Mouse (Mus musculus): ENCODE results near the gene Eps15l1.

Gene Eps15l1

DNA sequence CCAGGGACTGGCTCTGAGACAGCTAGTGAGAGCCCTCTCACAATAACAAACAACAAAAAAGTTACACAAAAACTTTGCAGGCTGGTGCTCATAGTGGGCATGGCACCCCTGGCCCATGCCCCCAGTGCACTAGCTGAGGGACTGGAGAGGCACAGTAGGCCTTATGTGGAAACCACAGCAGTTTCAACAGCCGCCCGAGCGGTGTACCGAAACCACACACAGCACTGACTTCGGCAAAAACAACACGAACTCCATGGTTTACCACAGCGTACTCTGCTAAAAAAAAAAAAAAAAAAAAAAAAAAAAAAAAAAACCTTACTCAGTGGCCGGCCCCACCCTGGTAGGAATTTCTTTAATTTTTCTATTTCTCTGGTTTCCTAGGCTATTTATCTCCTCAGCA, 70.5 kb downstream of the Eps15l1 start:
- DNase-seq (ENCODE audit: low spot score), result no peak

DNA sequence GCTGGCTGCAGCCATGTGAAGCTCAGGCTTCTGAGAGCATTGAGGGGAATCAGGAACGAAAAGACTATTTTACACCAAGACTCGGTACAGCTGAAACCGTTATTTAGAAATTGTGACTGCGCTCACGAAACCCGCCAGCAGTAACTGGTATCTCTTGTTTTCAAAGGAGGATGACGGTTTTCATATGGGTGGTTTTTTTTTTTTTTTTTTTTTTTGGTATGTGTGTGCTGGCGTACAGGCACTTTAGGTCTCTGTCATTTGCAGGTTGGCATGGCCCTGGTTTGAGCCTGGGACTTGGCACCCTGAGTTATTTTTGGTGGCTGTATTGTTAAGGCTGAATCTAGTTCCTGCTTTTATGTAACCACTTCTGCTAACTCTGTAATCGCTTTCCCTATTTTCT, 71.4 kb downstream of the Eps15l1 start:
- DNase-seq (ENCODE audit: low spot score), result no peak

DNA sequence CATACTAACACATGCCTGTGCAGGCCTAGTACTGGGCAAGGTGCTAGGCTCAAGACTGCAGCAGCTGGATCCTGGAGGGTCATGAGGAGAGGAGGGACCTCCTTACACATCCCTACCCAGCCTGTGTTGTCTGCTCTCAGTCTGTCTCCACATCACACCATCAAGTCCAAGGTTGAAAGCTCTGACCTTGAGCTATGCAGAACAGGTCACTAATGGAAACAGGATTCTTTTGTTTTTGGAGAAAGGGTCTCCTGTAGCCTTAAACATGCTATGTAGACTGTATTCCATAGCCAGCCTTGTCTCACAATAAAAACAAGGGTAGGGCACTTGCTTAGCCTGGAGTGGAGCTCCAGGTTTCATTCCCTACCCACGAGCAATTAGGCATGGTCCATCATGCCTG, 72.3 kb downstream of the Eps15l1 start:
- DNase-seq (ENCODE audit: low spot score), result no peak

DNA sequence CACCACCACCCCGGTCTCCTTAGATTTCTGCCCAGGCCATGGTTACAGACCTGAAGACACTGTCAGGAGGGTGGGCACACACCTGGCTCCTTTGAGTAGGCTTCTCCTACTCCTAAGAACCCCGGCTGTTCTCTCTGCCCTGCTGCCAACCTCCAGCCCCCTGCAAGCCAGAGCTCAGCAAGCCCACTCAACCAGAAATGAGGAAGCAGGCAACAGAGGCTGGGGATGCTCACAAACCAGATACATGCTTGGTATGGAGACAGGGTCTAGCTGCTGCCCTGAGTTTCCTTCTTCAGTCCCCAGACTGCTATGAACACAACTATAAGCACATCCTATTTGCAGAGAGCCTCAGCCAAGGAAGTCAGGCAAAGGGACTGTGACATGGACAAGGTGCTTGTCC, 73.1 kb downstream of the Eps15l1 start:
- no peak for DNase-seq (ENCODE audit: low spot score)

DNA sequence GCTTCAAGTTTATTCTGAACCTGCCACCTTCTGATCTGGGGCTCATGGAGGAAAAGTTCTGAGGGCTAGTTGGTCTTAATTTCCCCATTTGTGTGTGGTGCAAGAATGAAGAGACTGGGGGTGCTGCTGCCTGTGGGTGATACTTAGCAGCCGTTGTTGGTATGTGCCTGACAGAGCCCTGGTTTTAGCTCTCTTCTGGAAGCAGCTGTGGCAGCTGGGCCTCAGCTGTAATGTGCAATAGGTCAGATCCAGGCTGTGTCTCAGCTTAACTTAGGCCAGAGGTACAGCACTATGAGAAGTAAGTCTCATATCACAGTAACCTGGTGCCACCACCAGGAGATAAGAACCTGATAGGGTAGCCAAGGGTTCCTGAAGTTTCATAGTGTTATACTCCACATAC, 73.7 kb downstream of the Eps15l1 start:
- DNase-seq (ENCODE audit: low spot score), result peak; percentile 57

DNA sequence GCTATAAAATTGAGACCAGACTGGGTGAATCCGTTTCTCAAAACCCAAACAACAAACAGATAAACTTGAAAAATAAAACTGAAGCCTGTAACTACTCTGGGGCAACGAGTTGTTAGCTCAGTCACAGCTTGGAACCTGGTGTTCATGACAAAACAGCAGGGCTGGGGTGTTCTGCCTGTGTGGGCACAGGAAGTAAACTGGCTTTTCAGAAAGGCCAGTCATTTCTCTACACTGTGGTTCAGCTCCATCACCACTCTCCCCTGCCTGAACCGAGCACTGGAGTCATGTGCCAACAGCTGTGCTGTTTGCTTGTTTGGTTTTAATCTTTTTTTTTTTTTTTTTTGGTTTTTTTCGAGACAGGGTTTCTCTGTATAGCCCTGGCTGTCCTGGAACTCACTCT, 77.5 kb downstream of the Eps15l1 start:
- DNase-seq (ENCODE audit: low spot score), result no peak

DNA sequence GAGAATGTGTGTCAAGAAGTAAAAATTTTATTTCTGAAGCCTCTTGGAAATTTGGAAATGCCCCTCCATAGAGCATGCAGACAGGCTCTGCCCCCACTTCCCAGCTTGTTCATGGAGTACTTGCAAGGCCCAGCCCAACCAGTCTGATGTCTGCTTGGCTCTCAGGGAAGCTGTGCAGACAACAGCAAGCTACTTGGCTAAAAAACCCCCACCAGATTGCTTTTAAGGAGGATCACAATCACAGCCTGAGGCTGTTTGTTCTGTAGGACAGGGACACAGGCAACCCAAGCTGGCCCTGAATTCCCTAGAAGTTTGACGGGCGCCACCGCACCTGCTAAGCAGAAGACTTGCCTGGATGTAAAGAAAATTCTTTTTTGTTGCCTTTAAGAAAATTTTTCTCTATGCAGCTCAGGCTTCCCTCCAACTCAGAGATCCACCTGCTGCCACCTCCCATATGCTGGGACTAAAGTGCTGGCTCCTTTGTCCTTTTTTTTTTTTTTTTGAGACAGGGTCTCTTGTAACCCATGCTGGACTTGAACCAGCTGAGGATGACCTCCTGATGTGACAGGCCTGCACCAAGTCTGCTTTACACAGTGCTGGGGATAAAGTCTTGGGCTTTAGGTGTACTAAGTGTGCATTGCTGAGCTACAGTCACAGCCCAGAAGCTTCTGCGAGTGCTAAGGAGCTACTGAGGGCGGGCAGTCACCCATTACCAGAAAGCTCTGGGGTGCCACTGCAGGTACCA, 78.5 kb downstream of the Eps15l1 start:
- DNase-seq (ENCODE audit: low spot score), result no peak

DNA sequence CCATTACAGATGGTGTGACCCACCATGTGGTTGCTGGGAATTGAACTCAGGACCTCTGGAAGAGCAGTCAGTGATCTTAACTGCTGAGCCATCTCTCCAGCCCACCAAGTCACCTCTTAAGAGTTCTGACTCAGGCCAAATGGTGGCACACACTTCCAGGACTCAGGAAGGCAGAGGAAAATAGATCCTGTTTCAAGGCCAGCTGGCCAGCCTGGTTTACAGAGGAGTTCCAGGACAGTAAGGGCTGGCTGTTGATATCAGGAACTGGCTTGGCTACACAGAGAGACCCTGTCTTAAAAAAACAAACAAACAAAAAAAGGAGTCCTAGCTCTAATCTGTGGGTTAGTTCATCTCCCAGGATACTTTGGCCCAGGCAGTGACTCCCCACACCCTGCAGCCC, 84.2 kb downstream of the Eps15l1 start:
- no peak for DNase-seq (ENCODE audit: low spot score)

DNA sequence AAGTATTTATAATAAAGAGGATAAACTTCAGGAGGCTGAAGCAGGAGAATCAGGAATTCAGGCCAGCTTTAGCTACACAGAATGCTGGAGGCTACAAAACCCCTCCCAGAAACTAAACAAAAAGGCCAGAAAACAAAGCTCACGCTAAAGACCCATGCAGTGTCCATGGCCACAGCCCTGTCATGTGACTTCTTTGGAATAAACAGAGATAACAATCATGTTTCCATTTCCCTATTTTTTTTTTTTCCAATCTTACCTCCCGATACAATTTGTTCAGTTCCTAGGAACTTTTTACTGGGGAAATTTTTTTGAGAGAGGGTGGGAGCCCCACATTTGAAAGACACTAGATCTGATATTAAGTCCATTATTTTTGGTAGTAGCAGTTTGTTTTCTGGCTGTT, 85.0 kb downstream of the Eps15l1 start:
- DNase-seq (ENCODE audit: low spot score), result no peak

DNA sequence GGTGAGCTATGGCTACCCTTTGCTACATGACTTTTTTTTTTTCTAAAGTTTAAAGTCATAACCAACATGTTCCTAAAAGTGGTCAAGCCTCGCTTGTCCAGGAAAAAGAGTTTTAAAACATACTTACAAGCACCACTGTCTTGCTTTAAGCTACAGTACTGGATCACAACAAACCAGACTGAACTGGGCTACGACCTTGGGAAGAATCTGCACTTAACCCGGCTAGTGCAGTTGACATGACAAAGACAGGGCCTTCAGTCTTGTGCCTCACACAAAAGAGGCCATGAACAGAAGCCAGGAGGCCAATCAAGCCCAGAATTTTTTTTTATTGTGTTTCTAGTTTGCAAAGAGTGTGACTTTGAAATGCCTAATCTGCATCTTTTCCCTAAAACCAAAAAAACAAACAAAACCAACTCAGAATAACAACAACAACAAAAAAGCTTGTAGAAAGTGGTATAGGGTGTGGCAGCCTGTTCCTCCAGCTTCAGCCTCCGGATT, 87.1 kb downstream of the Eps15l1 start:
- DNase-seq (ENCODE audit: low spot score), result no peak

DNA sequence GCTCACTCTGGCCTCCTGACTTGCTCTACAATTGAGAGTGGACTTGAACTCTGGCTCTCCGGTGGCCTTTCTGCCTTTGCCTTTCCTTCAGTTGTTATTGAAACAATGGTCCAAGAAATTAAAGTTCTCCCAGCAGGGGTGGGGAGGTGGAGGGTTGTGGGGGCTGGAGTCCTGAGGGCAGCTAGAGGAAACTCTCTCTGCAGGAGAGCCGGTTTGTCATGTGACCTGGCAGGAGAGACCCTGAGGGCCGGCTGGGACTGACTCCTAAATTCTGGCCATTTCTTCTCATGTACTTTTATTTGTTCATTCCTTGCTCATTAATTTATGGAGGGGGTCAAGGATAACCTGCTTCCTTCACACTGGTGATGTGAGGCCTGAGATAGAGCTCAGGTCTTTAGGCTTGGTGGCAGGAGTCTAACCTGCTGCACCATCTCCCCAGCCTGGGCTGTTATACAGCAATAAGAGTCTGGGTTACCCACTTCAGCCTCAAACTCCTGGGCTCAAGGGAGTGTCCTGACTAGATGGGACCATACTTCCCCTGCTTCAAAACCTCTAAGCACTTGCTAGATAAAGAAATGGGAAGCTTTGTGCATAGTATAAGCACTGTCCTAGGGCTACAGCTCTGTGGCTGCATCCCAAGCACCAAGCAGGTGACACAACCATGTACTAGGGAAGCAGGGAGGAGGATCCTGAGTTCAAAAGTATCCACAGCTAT, 87.7 kb downstream of the Eps15l1 start:
- no peak for DNase-seq (ENCODE audit: low spot score)

DNA sequence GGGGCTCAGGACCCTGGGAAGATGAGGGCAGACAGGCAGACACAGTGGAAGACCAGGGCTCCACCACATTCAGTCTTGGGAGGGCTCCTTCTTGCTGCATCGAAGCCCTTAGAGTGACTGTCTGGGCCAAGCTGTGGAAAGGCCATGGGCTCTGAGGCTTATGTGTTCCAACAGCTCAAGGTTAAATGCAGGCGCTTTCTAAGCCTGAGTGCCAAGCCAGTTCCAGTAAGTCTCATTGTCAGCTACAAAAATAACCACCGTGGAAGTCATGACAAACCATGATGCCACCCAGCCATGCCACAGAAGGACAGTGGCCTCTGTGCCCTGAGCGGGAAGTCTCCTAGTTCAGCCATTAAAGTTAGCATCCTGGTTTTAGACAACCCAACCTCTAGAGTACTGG, 89.6 kb downstream of the Eps15l1 start:
- DNase-seq (ENCODE audit: low spot score), result no peak

DNA sequence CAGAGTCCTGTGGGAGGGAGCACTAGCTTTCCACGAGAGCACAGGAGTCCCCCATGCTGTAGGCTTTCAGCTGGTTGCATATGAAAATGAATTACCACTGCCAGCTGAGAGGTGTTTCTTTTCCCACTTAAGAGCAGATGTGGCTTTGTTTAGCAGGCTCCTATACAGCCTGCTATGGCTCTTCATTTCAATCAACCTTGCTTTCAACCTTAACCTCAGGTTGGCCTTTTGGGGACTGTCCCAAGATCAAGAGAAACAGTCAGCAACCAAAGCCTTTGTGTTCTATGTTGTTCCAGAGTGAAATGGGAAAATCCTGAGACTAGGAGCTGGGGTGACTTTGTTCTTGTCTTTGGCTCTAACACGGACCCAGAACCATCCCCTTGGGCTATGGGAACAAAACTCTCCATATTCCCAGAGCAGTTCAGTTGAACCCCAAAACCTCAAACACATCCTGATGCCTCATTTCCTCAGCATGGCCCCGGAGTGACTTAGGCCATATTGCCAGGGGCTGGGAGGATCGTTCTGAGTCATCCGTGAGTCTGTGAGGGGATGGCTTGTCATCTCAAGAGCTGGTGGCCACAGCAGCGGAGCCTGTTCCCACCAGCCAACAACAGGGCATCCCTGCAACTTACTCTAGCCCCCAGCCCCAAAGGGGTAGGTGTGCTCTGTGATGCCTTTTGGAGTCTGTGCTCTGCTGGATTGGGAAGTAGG, 90.3 kb downstream of the Eps15l1 start:
- no peak for DNase-seq (ENCODE audit: low spot score)

DNA sequence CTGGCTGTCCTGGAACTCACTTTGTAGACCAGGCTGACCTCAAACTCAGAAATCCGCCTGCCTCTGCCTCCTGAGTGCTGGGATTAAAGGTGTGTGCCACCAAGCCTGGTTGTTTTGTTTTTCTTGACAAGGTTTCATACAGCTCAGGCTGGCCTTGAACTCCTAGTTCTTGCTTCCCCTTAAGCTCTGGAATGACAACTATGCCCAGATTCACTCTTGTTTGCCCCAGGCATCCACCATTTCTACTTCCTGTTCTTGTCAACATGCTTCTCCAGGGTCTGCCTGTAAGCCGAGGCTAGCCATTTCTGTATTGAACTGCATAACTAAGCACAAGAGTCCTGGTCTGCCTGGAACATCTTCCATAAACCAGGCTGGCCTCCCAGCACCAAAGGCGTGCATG, 92.1 kb downstream of the Eps15l1 start:
- DNase-seq (ENCODE audit: low spot score), result no peak

DNA sequence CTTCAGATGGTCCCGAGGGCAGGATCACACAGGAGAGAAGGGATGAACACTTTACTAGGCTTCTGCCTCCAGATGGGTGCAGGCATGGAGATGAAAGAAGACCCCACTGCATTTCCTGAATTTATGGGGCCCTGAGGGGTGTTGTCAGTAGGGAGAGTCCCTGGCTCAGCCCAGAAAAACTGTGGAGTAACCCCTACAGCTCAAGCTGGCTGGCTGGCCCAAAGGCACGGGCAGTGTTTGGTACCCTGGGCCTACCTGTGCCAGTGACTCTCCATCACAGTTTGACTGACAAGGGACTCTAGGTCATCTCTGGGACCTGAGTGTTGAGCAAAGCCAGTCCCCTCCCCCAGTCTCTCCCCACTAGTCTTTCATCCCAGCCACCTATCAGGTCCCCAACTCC, 96.6 kb downstream of the Eps15l1 start:
- DNase-seq (ENCODE audit: low spot score), result no peak

DNA sequence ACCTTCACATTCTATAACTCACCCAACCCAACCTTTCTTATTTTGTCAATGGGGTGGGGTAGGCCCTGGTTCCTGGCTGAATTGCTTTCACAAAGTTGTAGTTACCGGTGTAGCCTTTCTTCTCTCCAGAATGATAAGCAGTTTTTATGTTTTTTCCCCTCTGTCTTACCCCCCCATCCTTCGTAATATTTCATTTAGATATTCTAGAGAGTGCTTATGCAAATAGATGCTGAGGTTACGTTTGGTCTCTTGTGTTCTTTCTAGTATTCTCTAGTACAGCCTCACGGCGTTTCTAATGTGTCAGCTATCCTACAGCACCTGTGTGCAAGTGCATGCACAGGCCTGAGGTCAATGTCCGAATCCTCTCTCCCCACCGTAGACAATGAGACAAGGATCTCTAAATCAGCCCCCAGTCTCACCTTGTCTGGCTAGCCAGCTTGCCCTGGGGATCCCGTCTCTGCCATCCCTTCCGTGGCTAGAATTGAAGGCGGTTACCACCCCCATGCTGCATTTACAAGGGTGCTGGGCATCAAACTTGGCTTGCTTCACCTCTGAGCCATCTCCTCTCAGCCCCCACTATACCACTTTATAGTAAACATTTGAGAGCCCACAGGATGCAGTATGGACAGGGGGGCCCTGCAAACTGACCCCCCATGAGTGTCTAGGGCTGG, 97.1 kb downstream of the Eps15l1 start:
- no peak for DNase-seq (ENCODE audit: low spot score)

DNA sequence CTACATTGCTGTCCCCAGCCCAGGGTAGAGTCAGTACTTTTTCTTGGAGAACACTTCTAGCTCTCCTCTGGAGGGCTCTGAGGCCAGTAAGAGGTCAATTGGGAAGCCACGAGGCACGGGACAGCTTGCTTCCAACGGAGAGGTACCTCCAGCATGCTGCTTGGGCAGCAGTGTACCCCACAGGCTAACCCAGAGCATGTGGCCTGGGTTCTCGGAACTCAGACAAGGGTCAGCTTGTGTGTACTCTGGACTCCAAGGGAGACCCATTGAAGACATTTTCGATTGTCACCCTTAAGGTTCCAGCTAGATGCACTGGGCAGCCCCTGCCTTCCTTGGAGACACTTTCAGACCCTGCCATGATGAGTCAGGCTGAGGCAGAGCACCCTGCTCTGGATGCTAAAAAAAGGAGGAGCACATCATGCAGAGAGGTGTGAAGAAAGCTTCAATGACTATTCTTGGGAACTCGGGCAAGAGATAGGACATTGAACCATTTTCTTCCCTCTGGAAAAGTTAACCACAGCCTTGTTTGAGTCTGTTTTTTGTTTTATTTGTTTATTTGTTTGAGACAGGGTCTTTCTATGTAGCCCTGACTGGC, 98.0 kb downstream of the Eps15l1 start:
- no peak for DNase-seq (ENCODE audit: low spot score)

DNA sequence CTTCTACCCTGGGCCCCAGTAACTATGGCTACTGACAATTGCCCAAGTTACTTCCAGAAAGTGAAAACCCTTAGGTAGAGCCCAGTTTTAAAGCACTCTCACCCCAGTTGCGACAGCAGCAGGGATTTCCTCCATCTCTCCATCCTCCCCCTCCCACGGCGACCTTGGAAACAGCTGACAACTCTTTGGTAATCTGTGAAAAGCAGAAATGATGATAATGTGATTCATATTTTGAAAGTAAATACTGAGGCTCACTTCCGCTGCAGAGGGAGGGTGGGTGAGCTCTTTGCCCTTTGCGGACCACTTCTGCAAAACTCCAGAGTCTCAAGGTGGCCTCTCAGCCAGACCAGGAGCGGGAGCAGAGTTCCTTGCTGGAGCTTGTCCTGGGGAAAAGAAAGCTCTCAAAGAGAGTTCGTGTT, 98.8 kb downstream of the Eps15l1 start:
- DNase-seq (ENCODE audit: low spot score), result no peak

DNA sequence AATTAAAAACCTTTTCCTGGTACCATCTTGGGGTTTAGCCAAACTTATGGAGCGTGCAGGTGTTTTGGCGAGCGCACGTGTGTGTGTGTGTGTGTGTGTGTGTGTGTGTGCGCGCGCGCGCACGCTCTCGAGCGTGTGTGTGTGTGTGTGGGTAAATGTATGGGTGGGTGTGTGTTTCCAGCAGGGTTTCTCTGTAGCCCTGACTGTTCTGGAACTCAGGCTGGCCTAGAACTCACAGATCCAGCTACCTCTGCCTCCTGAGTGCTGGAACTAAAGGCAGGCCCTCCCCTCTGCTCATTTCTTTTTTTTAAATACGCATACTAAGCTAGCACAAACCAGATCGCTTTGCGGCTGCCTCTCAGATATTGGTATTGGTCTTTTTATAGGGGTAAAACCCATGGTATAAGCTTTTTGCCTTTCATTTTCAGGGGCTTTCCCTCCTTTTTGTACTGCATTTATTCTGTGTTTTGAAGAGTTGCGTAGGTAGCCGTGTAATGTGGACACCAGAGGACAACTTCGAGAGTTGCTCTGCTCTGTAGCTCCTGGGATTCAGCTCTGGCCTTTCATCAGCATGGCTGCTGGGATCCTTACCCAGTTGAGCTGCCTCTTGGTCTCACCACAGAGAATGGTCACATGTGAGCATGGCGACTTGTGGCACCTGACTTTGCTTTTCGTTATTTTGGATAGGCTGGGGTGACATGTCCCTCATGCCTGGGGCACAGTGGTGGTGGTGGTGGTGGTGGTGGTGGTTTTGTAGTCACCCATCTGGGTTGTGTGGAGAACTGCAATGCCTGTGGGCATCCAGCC, 99.4 kb downstream of the Eps15l1 start:
- DNase-seq (ENCODE audit: low spot score), result no peak

DNA sequence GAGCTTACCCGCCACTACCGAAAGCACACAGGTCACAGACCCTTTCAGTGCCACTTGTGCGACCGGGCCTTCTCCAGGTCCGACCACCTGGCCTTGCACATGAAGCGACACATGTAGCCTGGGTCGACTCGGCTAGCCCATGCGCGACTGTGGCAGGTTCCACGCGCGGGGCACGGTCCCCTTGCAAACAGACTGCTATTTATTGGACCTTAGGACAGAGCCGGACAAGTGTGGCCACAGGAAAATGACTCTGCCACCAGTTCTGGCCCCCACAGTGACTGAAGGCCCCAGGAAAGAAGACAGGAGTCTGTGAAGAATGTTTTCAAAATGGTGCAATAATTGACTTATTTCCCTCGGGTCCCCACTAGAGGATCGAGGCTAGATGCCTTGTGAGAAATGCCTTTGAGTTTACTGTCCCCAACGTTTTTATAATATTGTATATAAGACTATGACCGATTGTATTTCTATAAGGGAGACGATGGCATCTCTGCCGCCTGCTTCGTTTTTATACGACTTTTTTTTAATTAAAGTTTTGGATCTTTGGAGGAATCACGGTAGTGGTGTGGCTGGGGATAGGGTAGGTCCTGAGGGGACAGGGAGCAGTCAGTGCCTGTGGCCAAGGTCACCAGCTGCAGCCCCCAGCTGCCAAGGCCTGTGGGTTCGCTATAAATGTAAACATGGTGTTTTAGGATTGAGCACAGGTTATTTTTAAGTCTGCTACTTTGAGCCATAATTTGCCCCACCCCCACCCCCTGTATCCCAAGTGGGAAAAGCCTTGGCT, 100.3 kb downstream of the Eps15l1 start:
- no peak for DNase-seq (ENCODE audit: low spot score)
